Mouse (Mus musculus): ENCODE data around the gene Tmem63a. TPM values are rescaled to one million over a fixed set of nuclear protein-coding genes. Genes with fewer than 3 reads are reported as not detected.

Tmem63a gene
- polyA plus RNA-seq, 1 experiment = 45.5 TPM

- no peaks in the 10 kb centered on the region for H3K36me3 ChIP-seq (ENCODE audit: control insufficient read depth, insufficient read depth)
- no peaks in the 10 kb centered on the region for H3K79me2 ChIP-seq (ENCODE audit: control insufficient read depth, insufficient read depth)
- no peaks in the 10 kb centered on the region for H3K27me3 ChIP-seq (ENCODE audit: control insufficient read depth, insufficient read depth, insufficient read length)
- H3ac ChIP-seq (ENCODE audit: control insufficient read depth, insufficient read length) = no peak overlapping the region
- H3K4me2 ChIP-seq (ENCODE audit: low read depth) = no peak overlapping the region
- H3K4me3 ChIP-seq = no peak overlapping the region
- TF ChIP-seq E2F4 (IDR thresholded peaks at IDR 0.05; ENCODE audit: insufficient read depth) = no peak
- TF ChIP-seq POLR2A (IDR thresholded peaks at IDR 0.05; ENCODE audit: insufficient read length, low read depth) = no peak
- no peak for TF ChIP-seq MYOG (IDR thresholded peaks at IDR 0.05; ENCODE audit: control insufficient read depth in 1 of 3, insufficient read depth in 1 of 3, insufficient read length in 2 of 3, low read depth in 2 of 3)
- TF ChIP-seq TCF12 (IDR thresholded peaks at IDR 0.05; ENCODE audit: insufficient read depth, poor library complexity, severe bottlenecking) = no peak
Measured at GRCm38 (mm10) chr1:180922273-180923048, 19.7 kb upstream of the Tmem63a start.

- no peak overlapping the region for H3ac ChIP-seq (ENCODE audit: control insufficient read depth, insufficient read length)
- no peak overlapping the region for H3K4me3 ChIP-seq
- H3K79me2 ChIP-seq (ENCODE audit: control insufficient read depth, insufficient read depth) = no peaks in the 10 kb centered on the region
- H3K36me3 ChIP-seq (ENCODE audit: control insufficient read depth, insufficient read depth) = no peaks in the 10 kb centered on the region
- H3K27me3 ChIP-seq (ENCODE audit: control insufficient read depth, insufficient read depth, insufficient read length) = no peaks in the 10 kb centered on the region
- TF ChIP-seq USF1 (IDR thresholded peaks at IDR 0.05; ENCODE audit: low read depth) = no peak
- TF ChIP-seq MYOD1 (IDR thresholded peaks at IDR 0.05; ENCODE audit: control insufficient read depth in 1 of 3, insufficient read length in 2 of 3, low read depth in 2 of 3) = no peak
- no peak for TF ChIP-seq SRF (IDR thresholded peaks at IDR 0.05; ENCODE audit: control insufficient read depth, insufficient read length, low read depth)
- TF ChIP-seq MAX (IDR thresholded peaks at IDR 0.05; ENCODE audit: low read depth) = no peak
- no peak for TF ChIP-seq POLR2A (IDR thresholded peaks at IDR 0.05; ENCODE audit: insufficient read length, low read depth)
- no peak for TF ChIP-seq REST (IDR thresholded peaks at IDR 0.05; ENCODE audit: insufficient read depth, insufficient read length)
- TF ChIP-seq MYOG (IDR thresholded peaks at IDR 0.05; ENCODE audit: control insufficient read depth in 1 of 3, insufficient read depth in 1 of 3, insufficient read length in 2 of 3, low read depth in 2 of 3) = no peak
- TF ChIP-seq E2F4 (IDR thresholded peaks at IDR 0.05; ENCODE audit: insufficient read depth) = no peak
- no peak for TF ChIP-seq POLR2AphosphoS2 (IDR thresholded peaks at IDR 0.05; ENCODE audit: insufficient read length, low read depth)
- no peak for TF ChIP-seq TCF3 (IDR thresholded peaks at IDR 0.05; ENCODE audit: insufficient read length, low read depth)
- TF ChIP-seq TCF12 (IDR thresholded peaks at IDR 0.05; ENCODE audit: insufficient read depth, poor library complexity, severe bottlenecking) = no peak
- TF ChIP-seq CEBPB (IDR thresholded peaks at IDR 0.05; ENCODE audit: insufficient read depth, poor library complexity, severe bottlenecking) = no peak
- no peak overlapping the region for H3K4me2 ChIP-seq (ENCODE audit: low read depth)
Measured at GRCm38 (mm10) chr1:180924737-180925136, 17.4 kb upstream of the Tmem63a start.

- Histone ChIP-seq H3ac (ENCODE audit: control insufficient read depth, insufficient read length) (no peak overlapping the region), H3K4me2 (ENCODE audit: low read depth) (no peak overlapping the region), H3K27me3 (ENCODE audit: control insufficient read depth, insufficient read depth, insufficient read length) (no peaks in the 10 kb centered on the region), H3K79me2 (ENCODE audit: control insufficient read depth, insufficient read depth) (no peaks in the 10 kb centered on the region), H3K4me3 (no peak overlapping the region), H3K36me3 (ENCODE audit: control insufficient read depth, insufficient read depth) (no peaks in the 10 kb centered on the region)
- TF ChIP-seq E2F4 (IDR thresholded peaks at IDR 0.05; ENCODE audit: insufficient read depth) (no peak), MYOG (IDR thresholded peaks at IDR 0.05; ENCODE audit: control insufficient read depth in 1 of 3, insufficient read depth in 1 of 3, insufficient read length in 2 of 3, low read depth in 2 of 3) (no peak), POLR2AphosphoS2 (IDR thresholded peaks at IDR 0.05; ENCODE audit: insufficient read length, low read depth) (no peak), TCF12 (IDR thresholded peaks at IDR 0.05; ENCODE audit: insufficient read depth, poor library complexity, severe bottlenecking) (no peak), REST (IDR thresholded peaks at IDR 0.05; ENCODE audit: insufficient read depth, insufficient read length) (no peak), MAX (IDR thresholded peaks at IDR 0.05; ENCODE audit: low read depth) (no peak), POLR2A (IDR thresholded peaks at IDR 0.05; ENCODE audit: insufficient read length, low read depth) (no peak), MYOD1 (IDR thresholded peaks at IDR 0.05; ENCODE audit: control insufficient read depth in 1 of 3, insufficient read length in 2 of 3, low read depth in 2 of 3) (no peak), USF1 (IDR thresholded peaks at IDR 0.05; ENCODE audit: low read depth) (no peak), TCF3 (IDR thresholded peaks at IDR 0.05; ENCODE audit: insufficient read length, low read depth) (no peak), SRF (IDR thresholded peaks at IDR 0.05; ENCODE audit: control insufficient read depth, insufficient read length, low read depth) (no peak), CEBPB (IDR thresholded peaks at IDR 0.05; ENCODE audit: insufficient read depth, poor library complexity, severe bottlenecking) (no peak)
Measured at GRCm38 (mm10) chr1:180926286-180926685, 15.9 kb upstream of the Tmem63a start.

GRCm38 (mm10) chr1:180929599-180929998 is 12.5 kb upstream of the Tmem63a start:
- H3ac ChIP-seq (ENCODE audit: control insufficient read depth, insufficient read length) = no peak overlapping the region
- no peaks in the 10 kb centered on the region for H3K79me2 ChIP-seq (ENCODE audit: control insufficient read depth, insufficient read depth)
- H3K36me3 ChIP-seq (ENCODE audit: control insufficient read depth, insufficient read depth) = no peaks in the 10 kb centered on the region
- H3K27me3 ChIP-seq (ENCODE audit: control insufficient read depth, insufficient read depth, insufficient read length) = no peaks in the 10 kb centered on the region
- no peak overlapping the region for H3K4me2 ChIP-seq (ENCODE audit: low read depth)
- TF ChIP-seq TCF3 (IDR thresholded peaks at IDR 0.05; ENCODE audit: insufficient read length, low read depth) = no peak
- no peak for TF ChIP-seq MYOG (IDR thresholded peaks at IDR 0.05; ENCODE audit: control insufficient read depth in 1 of 3, insufficient read depth in 1 of 3, insufficient read length in 2 of 3, low read depth in 2 of 3)
- TF ChIP-seq POLR2AphosphoS2 (IDR thresholded peaks at IDR 0.05; ENCODE audit: insufficient read length, low read depth) = no peak
- no peak for TF ChIP-seq TCF12 (IDR thresholded peaks at IDR 0.05; ENCODE audit: insufficient read depth, poor library complexity, severe bottlenecking)
- no peak for TF ChIP-seq REST (IDR thresholded peaks at IDR 0.05; ENCODE audit: insufficient read depth, insufficient read length)
- TF ChIP-seq CEBPB (IDR thresholded peaks at IDR 0.05; ENCODE audit: insufficient read depth, poor library complexity, severe bottlenecking) = no peak
- TF ChIP-seq MYOD1 (IDR thresholded peaks at IDR 0.05; ENCODE audit: control insufficient read depth in 1 of 3, insufficient read length in 2 of 3, low read depth in 2 of 3) = no peak
- TF ChIP-seq E2F4 (IDR thresholded peaks at IDR 0.05; ENCODE audit: insufficient read depth) = no peak
- TF ChIP-seq USF1 (IDR thresholded peaks at IDR 0.05; ENCODE audit: low read depth) = no peak
- TF ChIP-seq POLR2A (IDR thresholded peaks at IDR 0.05; ENCODE audit: insufficient read length, low read depth) = no peak
- TF ChIP-seq MAX (IDR thresholded peaks at IDR 0.05; ENCODE audit: low read depth) = no peak
- TF ChIP-seq SRF (IDR thresholded peaks at IDR 0.05; ENCODE audit: control insufficient read depth, insufficient read length, low read depth) = no peak
- H3K4me3 ChIP-seq = no peak overlapping the region

Data from myocyte (in vitro differentiated cells).